Mouse (Mus musculus) ES-Bruce4 (cell line): ENCODE results near the gene Pou6f1.
"Not testable (repeated sequence)": the region's sequence is repeated elsewhere in the genome, so short reads cannot be mapped to it uniquely, and the experiment has no call there.

Experiments used
- CTCF ChIP-seq: IDR thresholded peaks from one replicate; pipeline ENCODE4 v1.8.1; 2011; ENCODE audit warnings: low read depth, low read length
- EP300 ChIP-seq: IDR thresholded peaks from 2 replicates; pipeline ENCODE4 v1.6.1; 2011; ENCODE audit warnings: low read depth, low read length; ENCODE audit not compliant: insufficient read depth
- POLR2A ChIP-seq: IDR thresholded peaks from one replicate; pipeline ENCODE4 v1.8.1; 2011; ENCODE audit warnings: low read length; ENCODE audit not compliant: insufficient read depth

DNA sequence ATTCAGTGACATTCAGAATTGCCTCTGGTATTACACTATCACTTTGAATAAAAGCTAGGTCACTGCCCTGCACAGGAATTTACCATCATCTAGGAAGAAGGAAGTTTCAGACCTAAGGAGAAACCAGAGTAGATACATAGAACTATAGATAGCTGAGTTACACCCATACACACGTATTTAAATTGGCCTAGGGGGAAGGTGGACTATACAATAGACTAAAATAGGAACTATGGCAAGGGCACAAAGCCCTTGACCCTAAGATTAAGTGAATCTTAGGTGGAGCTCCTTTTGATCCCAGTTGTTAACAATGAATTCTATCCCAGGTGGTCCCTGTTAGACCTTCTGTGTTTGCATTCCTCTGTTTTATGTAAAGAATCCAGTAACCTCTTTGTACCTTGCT is 58.8 kb downstream of the Pou6f1 start:
- not testable (repeated sequence) for TF ChIP-seq EP300, CTCF, POLR2A
